Mouse (Mus musculus) heart, embryonic 16.5 days (tissue): ENCODE measurements around the gene Hoxa6. TPM values are rescaled to one million over a fixed set of nuclear protein-coding genes. Genes with fewer than 3 reads are reported as not detected.

Experiments
- ATAC-seq: fragments of 200-750 bp; cut with Nextera tagmentation; replicated peaks from 2 replicates; pipeline ENCODE4 v1.8.0; 2017; ENCODE audit warnings: moderate number of reproducible peaks; ENCODE audit not compliant: insufficient read depth, low FRiP score; ENCODE audit errors: extremely low read depth
- H3K27ac ChIP-seq: fragments of 300-500 bp; sonication (generic); 2 replicates; pipeline ENCODE4 v1.5.1; 2014; ENCODE audit warnings: mild to moderate bottlenecking, low read length, control low read depth, moderate library complexity
- H3K27me3 ChIP-seq: fragments of 300-500 bp; sonication (generic); 2 replicates; pipeline ENCODE4 v1.6.1; 2014; ENCODE audit warnings: low read length, mixed read lengths; ENCODE audit not compliant: control insufficient read depth, insufficient read depth
- H3K36me3 ChIP-seq: fragments of 300-500 bp; sonication (generic); 2 replicates; pipeline ENCODE4 v1.6.1; 2014; ENCODE audit not compliant: control insufficient read depth, insufficient read depth
- H3K4me1 ChIP-seq: fragments of 300-500 bp; sonication (generic); 2 replicates; pipeline ENCODE4 v1.6.1; 2014; ENCODE audit warnings: low read length, mixed read lengths; ENCODE audit not compliant: control insufficient read depth, insufficient read depth
- H3K4me2 ChIP-seq: fragments of 300-500 bp; sonication (generic); 2 replicates; pipeline ENCODE4 v1.6.1; 2014; ENCODE audit warnings: low read depth, mild to moderate bottlenecking, control low read depth, low read length
- H3K4me3 ChIP-seq: fragments of 300-500 bp; sonication (generic); 2 replicates; pipeline ENCODE4 v1.5.1; 2014; ENCODE audit warnings: mild to moderate bottlenecking, control low read depth, low read length
- H3K9ac ChIP-seq: fragments of 300-500 bp; sonication (generic); 2 replicates; pipeline ENCODE4 v1.6.1; 2014; ENCODE audit warnings: low read length, control low read depth
- H3K9me3 ChIP-seq: fragments of 300-500 bp; sonication (generic); replicated peaks from 2 replicates; pipeline ENCODE4 v1.6.1; 2016; ENCODE audit warnings: low read length; ENCODE audit not compliant: control insufficient read depth
- WGBS: fragments of 180-500 bp; shearing (Covaris S2); extraction: QIAGEN DNeasy Blood & Tissue Kit; methylation state at CpG from one replicate; pipeline ENCODE4 v1.1.7; 2014; 5-methylcytosine and 5-hydroxymethylcytosine counted together
- polyA plus RNA-seq: library from polyadenylated mRNA; unstranded; fragments of >200 nt; fragmentation: Nextera tagmentation; extraction: Ambion mirVana; gene quantifications from 2 replicates; pipeline ENCODE4 v1.2.1, GENCODE M21; 2015

The Hoxa6 gene
- polyA plus RNA-seq, 1 experiment from 2014 or later = not detected

- 4% methylated on average over 28 of the region's 28 CpGs for WGBS
These were observed 42.8 kb downstream of the Hoxa6 start for GRCm38 (mm10) chr6:52165441-52166370.

GRCm38 (mm10) chr6:52164626-52165440 lies 43.7 kb downstream of the Hoxa6 start, which contains the start of gene Hoxa2:
Gene Hoxa2, minus strand, starts transcription at chr6:52164831.
- H3K9me3 ChIP-seq = no peaks in the 10 kb centered on the region
- peak within 1 kb of the TSS; percentile 61 for H3K27ac ChIP-seq
- peak within 1 kb of the TSS; percentile 62 for H3K9ac ChIP-seq
- 0 out of 2 replicates have a peak, but pooled peaks cover 2% of the 10 kb centered on the region for H3K4me1 ChIP-seq
- H3K36me3 ChIP-seq = no peaks in the 10 kb centered on the region
- 2% methylated on average over 25 of the region's 25 CpGs for WGBS
- H3K27me3 ChIP-seq = peaks cover 76% of the 10 kb centered on the region
- no peak for ATAC-seq
- peak within 1 kb of the TSS; percentile 45 for H3K4me3 ChIP-seq
- peak within 1 kb of the TSS; percentile 45 for H3K4me2 ChIP-seq

More at GRCm38 (mm10) chr6:52165441-52166370, 42.8 kb downstream of the Hoxa6 start:
- Histone ChIP-seq H3K4me2 (peak overlapping the region; percentile 45), H3K9ac (peak overlapping the region; percentile 18; the same call in 1 of the 2 replicates), H3K27ac (peak overlapping the region; percentile 47), H3K4me3 (peak overlapping the region; percentile 35), H3K27me3 (peaks cover 78% of the 10 kb centered on the region), H3K9me3 (no peaks in the 10 kb centered on the region), H3K36me3 (no peaks in the 10 kb centered on the region), H3K4me1 (no peaks in the 10 kb centered on the region)
- no peak for ATAC-seq

- Histone ChIP-seq H3K27me3 (peaks cover 76% of the 10 kb centered on the region), H3K9ac (peak overlapping the region; percentile 62)
- no peak for ATAC-seq
These were observed 44.4 kb downstream of the Hoxa6 start for GRCm38 (mm10) chr6:52164051-52164625.

GRCm38 (mm10) chr6:52163366-52164031 lies 45.0 kb downstream of the Hoxa6 start:
- H3K27ac ChIP-seq = peak overlapping the region; percentile 61
- H3K27me3 ChIP-seq = peaks cover 79% of the 10 kb centered on the region
- H3K9ac ChIP-seq = peak overlapping the region; percentile 44; the same call in 1 of the 2 replicates
- peak overlapping the region; percentile 45 for H3K4me3 ChIP-seq
- peaks cover 7% of the 10 kb centered on the region; the same call in 1 of the 2 replicates for H3K4me1 ChIP-seq
- peak overlapping the region; percentile 36 for H3K4me2 ChIP-seq
- no peak for ATAC-seq
- no peaks in the 10 kb centered on the region for H3K9me3 ChIP-seq
- WGBS = 10% methylated on average over 17 of the region's 17 CpGs
- H3K36me3 ChIP-seq = no peaks in the 10 kb centered on the region

More at GRCm38 (mm10) chr6:52164051-52164625, 44.4 kb downstream of the Hoxa6 start:
- H3K27ac ChIP-seq = peak overlapping the region; percentile 58
- H3K9me3 ChIP-seq = no peaks in the 10 kb centered on the region
- H3K4me2 ChIP-seq = peak overlapping the region; percentile 45
- H3K4me1 ChIP-seq = peaks cover 4% of the 10 kb centered on the region; the same call in 1 of the 2 replicates
- no peaks in the 10 kb centered on the region for H3K36me3 ChIP-seq
- 2% methylated on average over 39 of the region's 39 CpGs for whole genome bisulfite sequencing
- H3K4me3 ChIP-seq = peak overlapping the region; percentile 45

GRCm38 (mm10) chr6:52162611-52163365 lies 45.7 kb downstream of the Hoxa6 start:
- Histone ChIP-seq H3K4me3 (peak overlapping the region; percentile 45), H3K27me3 (peaks cover 79% of the 10 kb centered on the region), H3K4me2 (peak overlapping the region; percentile 36), H3K27ac (peak overlapping the region; percentile 61), H3K9me3 (no peaks in the 10 kb centered on the region), H3K36me3 (no peaks in the 10 kb centered on the region), H3K9ac (peak overlapping the region; percentile 20; the same call in 1 of the 2 replicates), H3K4me1 (peaks cover 10% of the 10 kb centered on the region)
- ATAC-seq = no peak
- WGBS = 16% methylated on average over 14 of the region's 14 CpGs

- Histone ChIP-seq H3K27ac (no peak overlapping the region), H3K4me2 (peak overlapping the region; percentile 38; the same call in 1 of the 2 replicates), H3K27me3 (peaks cover 80% of the 10 kb centered on the region), H3K36me3 (no peaks in the 10 kb centered on the region), H3K4me1 (peaks cover 10% of the 10 kb centered on the region), H3K9me3 (no peaks in the 10 kb centered on the region), H3K4me3 (no peak overlapping the region), H3K9ac (no peak overlapping the region)
- no peak for ATAC-seq
- 36% methylated on average over 1 of the region's 1 CpGs for WGBS
These were observed 46.5 kb downstream of the Hoxa6 start for GRCm38 (mm10) chr6:52162093-52162380.

GRCm38 (mm10) chr6:52161336-52162092 lies 47.0 kb downstream of the Hoxa6 start:
- peak overlapping the region; percentile 76; the same call in 1 of the 2 replicates for H3K4me2 ChIP-seq
- peaks cover 81% of the 10 kb centered on the region for H3K27me3 ChIP-seq
- H3K9ac ChIP-seq = no peak overlapping the region
- no peaks in the 10 kb centered on the region for H3K9me3 ChIP-seq
- H3K36me3 ChIP-seq = no peaks in the 10 kb centered on the region
- H3K27ac ChIP-seq = peak overlapping the region; percentile 47; the same call in 1 of the 2 replicates
- peaks cover 10% of the 10 kb centered on the region for H3K4me1 ChIP-seq
- 18% methylated on average over 8 of the region's 8 CpGs for WGBS
- peak overlapping the region; percentile 8 for H3K4me3 ChIP-seq
- ATAC-seq = no peak
